Mouse (Mus musculus): ENCODE data around the gene Ppl.

The Ppl gene

GRCm38 (mm10) chr16:5132401-5132801, at the start of gene Ppl:
TSS of gene Ppl (minus strand) at chr16:5132421.
- DNase-seq: peak; percentile 78 to 87

- no peak for DNase-seq
These were observed 40.4 kb upstream of the Ppl start for GRCm38 (mm10) chr16:5172636-5173035.

- no peak for DNase-seq
These were observed 36.6 kb upstream of the Ppl start for GRCm38 (mm10) chr16:5168829-5169228.

- DNase-seq: no peak
These were observed 35.8 kb upstream of the Ppl start for GRCm38 (mm10) chr16:5168038-5168437.

- no peak for DNase-seq
These were observed 32.1 kb upstream of the Ppl start for GRCm38 (mm10) chr16:5164327-5164726.

- DNase-seq: no peak
These were observed 27.0 kb upstream of the Ppl start for GRCm38 (mm10) chr16:5159248-5159647.

- DNase-seq: no peak
These were observed 24.9 kb upstream of the Ppl start for GRCm38 (mm10) chr16:5157113-5157512.

GRCm38 (mm10) chr16:5156495-5156894, 24.3 kb upstream of the Ppl start:
- DNase-seq: no peak

GRCm38 (mm10) chr16:5155014-5155413, 22.8 kb upstream of the Ppl start:
- DNase-seq: no peak

- DNase-seq: no peak
These were observed 21.2 kb upstream of the Ppl start for GRCm38 (mm10) chr16:5153299-5154026.

- no peak for DNase-seq
These were observed 18.3 kb upstream of the Ppl start for GRCm38 (mm10) chr16:5150544-5150943.

GRCm38 (mm10) chr16:5147037-5147385, 14.8 kb upstream of the Ppl start, which contains the start of gene Sec14l5:
TSS of gene Sec14l5 (plus strand) at chr16:5147109.
- DNase-seq: no peak

GRCm38 (mm10) chr16:5146367-5147036, 14.3 kb upstream of the Ppl start:
- peak; percentile 82 to 87 for DNase-seq

- peak; percentile 73 to 78 for DNase-seq
These were observed 13.3 kb upstream of the Ppl start for GRCm38 (mm10) chr16:5145570-5145969.

- DNase-seq: peak; percentile 58 to 67
These were observed 7.5 kb upstream of the Ppl start for GRCm38 (mm10) chr16:5139741-5140140.

GRCm38 (mm10) chr16:5137006-5137540, 4.9 kb upstream of the Ppl start:
- DNase-seq: no peak

GRCm38 (mm10) chr16:5136505-5136904, 4.3 kb upstream of the Ppl start:
- DNase-seq: peak; percentile 40 to 61

GRCm38 (mm10) chr16:5135551-5136261, 3.5 kb upstream of the Ppl start:
- DNase-seq: no peak

- DNase-seq: peak; percentile 23 to 56
These were observed 2.6 kb upstream of the Ppl start for GRCm38 (mm10) chr16:5134623-5135330.

- DNase-seq: no peak
These were observed 834 bp downstream of the Ppl start for GRCm38 (mm10) chr16:5131251-5131922.

GRCm38 (mm10) chr16:5130766-5131165, 1.5 kb downstream of the Ppl start:
- DNase-seq: peak; percentile 16 to 37

GRCm38 (mm10) chr16:5130196-5130595, 2.0 kb downstream of the Ppl start:
- DNase-seq: no peak

Measured in kidney, postnatal 4 days (tissue).